Mouse (Mus musculus) kidney, embryonic 16.5 days (tissue): ENCODE measurements at regions not wholly inside any gene's neighbourhood (a gene's known extent, or its start where the extent isn't known, plus 50 kb on each side); places are given as distances from the start of the nearest gene placed in this dataset.

Source experiments
- ATAC-seq: fragments of 200-750 bp; cut with Nextera tagmentation; 2 replicates; pipeline ENCODE4 v1.8.0; 2017; ENCODE audit warnings: moderate TSS enrichment; ENCODE audit not compliant: low FRiP score, low TSS enrichment
- H3K27ac ChIP-seq: fragments of 300-500 bp; sonication (generic); 2 replicates; pipeline ENCODE4 v1.5.1; 2014; ENCODE audit warnings: low read length
- H3K27me3 ChIP-seq: fragments of 300-500 bp; sonication (generic); 2 replicates; pipeline ENCODE4 v1.6.1; 2014; ENCODE audit warnings: low read length, control low read depth, mixed read lengths; ENCODE audit not compliant: insufficient read depth
- H3K36me3 ChIP-seq: fragments of 300-500 bp; sonication (generic); 2 replicates; pipeline ENCODE4 v1.6.1; 2014; ENCODE audit warnings: low read length, control low read depth, mixed read lengths; ENCODE audit not compliant: insufficient read depth
- H3K4me1 ChIP-seq: fragments of 300-500 bp; sonication (generic); 2 replicates; pipeline ENCODE4 v1.6.1; 2014; ENCODE audit warnings: low read length, control low read depth, mixed read lengths; ENCODE audit not compliant: insufficient read depth
- H3K4me2 ChIP-seq: fragments of 300-500 bp; sonication (generic); replicated peaks from 2 replicates; pipeline ENCODE4 v1.6.1; 2014; ENCODE audit warnings: low read depth, low read length
- H3K4me3 ChIP-seq: fragments of 300-500 bp; sonication (generic); 2 replicates; pipeline ENCODE4 v1.5.1; 2014; ENCODE audit warnings: mild to moderate bottlenecking, low read length
- H3K9ac ChIP-seq: fragments of 300-500 bp; sonication (generic); replicated peaks from 2 replicates; pipeline ENCODE4 v1.6.1; 2014; ENCODE audit warnings: low read length
- H3K9me3 ChIP-seq: fragments of 300-500 bp; sonication (generic); 2 replicates; pipeline ENCODE4 v1.6.1; 2016; ENCODE audit warnings: low read length, control low read depth
- WGBS: fragments of 180-500 bp; shearing (Covaris S2); extraction: QIAGEN DNeasy Blood & Tissue Kit; methylation state at CpG from one replicate; pipeline ENCODE4 v1.1.7; 2014; 5-methylcytosine and 5-hydroxymethylcytosine counted together

GRCm38 (mm10) chr10:71835018-71835417 lies 487.5 kb downstream of the Ipmk start:
- peaks cover 3% of the 10 kb centered on the region; the same call in 1 of the 2 replicates for H3K9me3 ChIP-seq
- no peaks in the 10 kb centered on the region for H3K27me3 ChIP-seq
- no peak overlapping the region for H3K4me3 ChIP-seq
- H3K36me3 ChIP-seq = no peaks in the 10 kb centered on the region
- no peaks in the 10 kb centered on the region for H3K4me1 ChIP-seq
- 67% methylated on average over 1 of the region's 1 CpGs for WGBS
- H3K9ac ChIP-seq = no peak overlapping the region
- no peak for ATAC-seq
- no peak overlapping the region for H3K4me2 ChIP-seq
- H3K27ac ChIP-seq = no peak overlapping the region

- H3K9me3 ChIP-seq = no peaks in the 10 kb centered on the region
- WGBS = 81% methylated on average over 4 of the region's 4 CpGs
- no peaks in the 10 kb centered on the region for H3K27me3 ChIP-seq
- H3K4me2 ChIP-seq = no peak overlapping the region
- H3K36me3 ChIP-seq = no peaks in the 10 kb centered on the region
- H3K4me1 ChIP-seq = no peaks in the 10 kb centered on the region
- no peak overlapping the region for H3K4me3 ChIP-seq
- no peak overlapping the region for H3K9ac ChIP-seq
- H3K27ac ChIP-seq = no peak overlapping the region
- ATAC-seq = no peak
Measured at GRCm38 (mm10) chr10:71857089-71857488, 509.5 kb downstream of the Ipmk start.

DNA sequence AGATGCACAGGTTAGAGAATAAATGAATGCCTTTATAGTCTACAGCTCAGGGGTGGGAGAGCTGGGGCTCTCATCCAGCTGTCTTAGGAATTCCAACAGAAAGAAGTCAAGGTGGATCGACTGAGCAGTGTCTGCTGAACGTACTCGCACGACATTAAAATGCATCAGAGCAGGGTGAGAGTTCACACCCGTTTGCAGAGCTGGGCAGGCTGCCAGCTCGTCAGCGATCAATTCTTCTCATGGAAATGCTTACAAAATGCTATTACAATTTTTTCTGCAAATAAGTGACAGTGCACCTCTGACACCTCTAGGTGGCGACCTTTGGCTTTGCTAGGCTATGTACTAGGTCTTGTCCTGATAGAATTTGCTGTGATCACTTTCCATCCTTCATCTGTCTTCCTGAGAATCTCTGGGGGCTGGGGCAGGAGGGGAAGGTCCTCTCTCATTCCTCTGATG lies 510.0 kb downstream of the Ipmk start:
- Histone ChIP-seq H3K9ac (no peak overlapping the region), H3K9me3 (no peaks in the 10 kb centered on the region), H3K4me2 (no peak overlapping the region), H3K27me3 (no peaks in the 10 kb centered on the region), H3K4me1 (no peaks in the 10 kb centered on the region), H3K36me3 (no peaks in the 10 kb centered on the region), H3K4me3 (no peak overlapping the region), H3K27ac (no peak overlapping the region)
- 41% methylated on average over 8 of the region's 8 CpGs for WGBS
- 0 out of 2 replicates have a peak, but pooled peaks have one; percentile 42 for ATAC-seq

GRCm38 (mm10) chr10:71893726-71894125 lies 546.2 kb downstream of the Ipmk start:
- H3K27me3 ChIP-seq = no peaks in the 10 kb centered on the region
- H3K9me3 ChIP-seq = no peaks in the 10 kb centered on the region
- no peaks in the 10 kb centered on the region for H3K36me3 ChIP-seq
- H3K9ac ChIP-seq = no peak overlapping the region
- no peak overlapping the region for H3K27ac ChIP-seq
- H3K4me3 ChIP-seq = no peak overlapping the region
- H3K4me1 ChIP-seq = no peaks in the 10 kb centered on the region
- no peak overlapping the region for H3K4me2 ChIP-seq
- no peak for ATAC-seq
- 50% methylated on average over 2 of the region's 2 CpGs for WGBS

DNA sequence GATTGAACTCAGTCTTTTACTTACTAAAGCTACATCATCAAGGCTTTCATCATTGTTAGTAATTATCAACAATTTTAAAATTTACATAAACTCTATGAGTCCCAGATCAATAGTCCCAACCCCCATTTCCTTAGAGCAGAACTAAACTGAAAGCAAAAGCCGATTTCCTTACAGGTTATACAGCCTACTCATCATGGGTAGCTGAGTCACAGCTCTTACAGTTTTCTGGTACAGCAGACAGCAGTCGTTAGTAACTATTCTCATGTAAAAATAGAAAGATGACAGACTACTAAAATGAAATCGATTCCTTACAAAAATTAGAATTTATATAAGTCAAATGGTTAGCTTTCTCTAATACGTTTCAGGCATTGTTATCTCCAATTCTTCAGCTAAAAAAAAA lies 557.5 kb downstream of the Ipmk start:
- Histone ChIP-seq H3K4me1 (no peaks in the 10 kb centered on the region), H3K4me3 (no peak overlapping the region), H3K36me3 (no peaks in the 10 kb centered on the region), H3K9me3 (no peaks in the 10 kb centered on the region), H3K9ac (no peak overlapping the region), H3K27me3 (no peaks in the 10 kb centered on the region), H3K27ac (no peak overlapping the region), H3K4me2 (no peak overlapping the region)
- 73% methylated on average over 4 of the region's 4 CpGs for WGBS
- no peak for ATAC-seq
